Mouse (Mus musculus): Measurements from ENCODE around the gene Tex19.1.

Gene Tex19.1

GRCm38 (mm10) chr11:121143325-121144015, 2.5 kb upstream of the Tex19.1 start:
- no peak for DNase-seq (ENCODE audit: low read depth, low spot score)

- no peak for DNase-seq (ENCODE audit: low read depth, low spot score)
Observed at GRCm38 (mm10) chr11:121148193-121148592, 2.2 kb downstream of the Tex19.1 start.

DNA sequence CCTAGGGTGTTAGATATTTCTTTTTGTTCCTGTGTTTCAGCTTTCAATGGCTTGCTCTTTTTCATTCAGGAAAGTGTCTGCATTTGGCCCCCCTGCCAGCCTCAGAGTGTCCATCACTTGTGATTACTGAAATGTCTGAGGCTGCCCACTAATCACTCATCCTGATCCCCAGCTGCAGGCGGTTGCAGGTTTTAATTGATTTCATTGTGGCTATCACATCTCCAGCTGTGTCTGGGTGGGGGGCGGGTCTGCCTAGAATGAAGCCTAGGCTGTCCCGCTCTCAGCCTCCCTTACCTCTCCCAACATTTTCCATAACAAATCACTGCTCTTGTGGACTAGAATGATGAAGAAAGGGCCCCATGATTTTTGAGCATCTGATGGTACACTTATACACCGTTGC, 8.3 kb downstream of the Tex19.1 start:
- no peak for DNase-seq (ENCODE audit: low read depth, low spot score)

GRCm38 (mm10) chr11:121156411-121156891, 10.5 kb downstream of the Tex19.1 start:
- DNase-seq (ENCODE audit: low read depth, low spot score) = no peak

DNA sequence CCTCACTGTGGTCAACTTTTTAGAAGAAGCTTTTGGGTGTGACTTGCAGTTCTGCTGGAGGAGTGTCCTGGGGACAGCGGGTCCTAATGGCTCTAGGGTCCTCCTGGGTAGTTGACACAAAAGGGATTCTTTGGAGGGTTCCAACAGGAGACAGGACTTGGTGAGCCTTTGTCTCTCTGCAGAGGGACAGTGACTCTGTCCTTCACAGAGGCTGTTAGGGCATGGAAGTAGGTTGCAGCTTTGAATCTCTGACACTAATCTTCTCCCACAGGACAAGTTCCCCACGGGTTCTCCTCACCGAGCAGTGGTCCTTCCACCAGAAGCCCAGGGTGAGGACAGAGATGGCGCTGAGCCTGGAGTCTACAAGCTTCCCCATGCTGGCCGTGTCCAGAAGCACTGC, 14.0 kb downstream of the Tex19.1 start, which contains the start of gene Uts2r:
Uts2r (plus strand) TSS at position 301 of the 400 bp plus-strand sequence.
- no peak for DNase-seq (ENCODE audit: low read depth, low spot score)

- no peak for DNase-seq (ENCODE audit: low read depth, low spot score)
Observed at GRCm38 (mm10) chr11:121160636-121161346, 14.8 kb downstream of the Tex19.1 start.

GRCm38 (mm10) chr11:121163751-121164150, 17.8 kb downstream of the Tex19.1 start:
- DNase-seq (ENCODE audit: low read depth, low spot score) = no peak

GRCm38 (mm10) chr11:121173203-121173602, 27.3 kb downstream of the Tex19.1 start:
- DNase-seq (ENCODE audit: low read depth, low spot score) = no peak

- DNase-seq (ENCODE audit: low read depth, low spot score) = no peak
Observed at GRCm38 (mm10) chr11:121174234-121174633, 28.3 kb downstream of the Tex19.1 start.

DNA sequence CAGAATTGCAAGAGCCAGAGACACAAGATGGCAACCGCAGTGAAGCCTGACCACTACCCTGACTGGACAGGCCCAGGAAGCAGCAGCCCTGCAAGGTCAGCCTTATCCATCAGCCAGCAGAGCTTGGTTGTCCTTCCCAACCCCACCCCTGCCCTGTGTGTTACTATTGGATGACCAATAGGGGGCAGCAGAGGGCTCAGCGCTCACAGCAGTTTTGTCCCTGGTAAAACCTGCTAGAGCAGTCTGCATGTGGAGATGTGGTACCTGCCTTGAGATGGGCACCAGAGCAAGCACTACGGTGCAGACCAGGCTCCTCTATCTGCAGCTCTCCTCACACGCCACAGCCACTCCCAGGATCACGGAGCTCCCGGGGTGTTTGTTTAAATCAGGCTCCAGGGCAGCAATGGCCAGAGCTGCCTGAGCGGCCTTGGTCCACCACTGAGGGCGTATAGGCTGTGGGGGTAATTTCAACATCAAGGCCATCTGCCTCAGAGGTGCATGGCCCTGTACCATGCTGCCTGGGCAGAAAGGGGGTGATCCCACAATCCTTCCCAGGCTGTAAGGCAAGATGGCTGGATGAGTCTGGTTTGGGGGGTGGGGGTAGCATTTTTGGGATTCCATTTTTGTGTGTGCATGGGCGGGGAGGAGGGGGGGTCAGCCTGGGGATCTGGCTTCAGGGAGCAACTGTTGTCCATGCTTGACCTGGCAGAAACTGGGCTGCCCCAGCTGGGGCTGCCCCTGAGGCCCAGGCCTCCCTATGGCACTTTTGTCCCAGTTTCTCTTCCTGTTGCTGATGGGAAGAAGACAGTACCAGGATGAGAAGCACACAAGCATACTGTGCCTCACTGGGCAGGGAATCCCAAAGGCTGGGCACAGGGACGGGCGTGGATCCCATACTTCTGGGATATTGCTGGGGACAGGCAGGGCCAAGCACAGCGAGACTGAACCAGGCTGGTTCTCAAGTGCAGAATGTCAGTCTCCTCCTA, 30.6 kb downstream of the Tex19.1 start:
- DNase-seq (ENCODE audit: low read depth, low spot score) = no peak

GRCm38 (mm10) chr11:121189681-121190080, 43.7 kb downstream of the Tex19.1 start:
- no peak for DNase-seq (ENCODE audit: low read depth, low spot score)

DNA sequence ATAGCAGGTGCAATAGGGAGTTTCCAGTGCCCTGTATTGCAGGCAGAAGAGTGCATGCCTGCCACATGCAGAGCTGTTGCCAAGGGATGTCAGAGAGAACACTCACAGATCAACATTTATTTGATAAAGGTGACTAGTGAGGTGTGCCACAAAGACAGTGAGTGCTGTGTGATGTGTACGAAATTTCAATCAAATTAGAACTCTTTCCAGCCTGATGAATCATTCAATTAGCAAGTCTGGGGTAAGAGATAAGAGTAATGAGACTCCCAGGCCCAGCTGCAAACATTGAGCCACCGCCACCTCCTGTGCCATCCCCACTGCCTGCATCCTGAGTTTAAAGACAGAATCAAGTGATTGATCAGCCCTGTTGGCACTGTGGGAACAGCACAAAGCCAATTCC, 46.8 kb downstream of the Tex19.1 start:
- DNase-seq (ENCODE audit: low read depth, low spot score) = no peak

- no peak for DNase-seq (ENCODE audit: low read depth, low spot score)
Observed at GRCm38 (mm10) chr11:121193415-121193814, 47.5 kb downstream of the Tex19.1 start.
